Comparison of ENCODE assay signal across 22 mouse cellular contexts in the genomic region with DNA sequence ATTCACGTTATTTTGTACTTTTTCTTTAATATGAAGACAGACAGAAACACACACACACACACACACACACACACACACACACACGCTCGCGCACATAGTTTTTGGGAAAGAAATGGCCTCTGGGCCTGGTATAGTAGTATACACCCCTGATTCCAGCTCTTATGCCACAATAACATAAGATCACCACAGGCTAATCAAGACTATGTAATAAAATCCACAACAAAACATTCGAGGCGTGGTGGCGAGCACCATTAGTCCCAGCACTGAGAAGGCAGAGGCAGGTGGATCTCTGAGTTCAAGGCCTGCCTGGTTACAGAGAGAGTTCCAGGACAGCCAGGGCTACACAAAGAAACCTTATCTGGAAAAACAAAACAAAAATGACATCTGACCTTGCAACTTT. TPM values are rescaled to one million over a fixed set of nuclear protein-coding genes. Genes with fewer than 3 reads are reported as not detected.
DNase-seq lines count a peak whose midpoint lies in the region; ATAC-seq and TF ChIP-seq lines count a peak whose summit lies in the region.
"Had no signal": no experiment of that assay in that cellular context is flagged by ENCODE, and none has a peak within 500 bp of the region (broad histone marks: within the 10 kb centered on the region; RNA-seq: fewer than 3 reads in every experiment).

No protein-coding gene starts in this region.

- no peak overlapping the region for H3K4me2 ChIP-seq in heart, embryonic 13.5 days
- no peak overlapping the region for H3K4me2 ChIP-seq in stomach, postnatal 0 days (replicated peaks; ENCODE audit: low read depth)
- H3K4me2 ChIP-seq: forebrain, embryonic 13.5 days; hindbrain, embryonic 12.5 days; liver, embryonic 15.5 days had no signal

- H3K9ac ChIP-seq in heart, embryonic 13.5 days = no peak overlapping the region
- no peak overlapping the region for H3K9ac ChIP-seq in stomach, postnatal 0 days (ENCODE audit: low read length)
- H3K9ac ChIP-seq: forebrain, embryonic 13.5 days; hindbrain, embryonic 12.5 days; liver, embryonic 15.5 days had no signal

- no peaks in the 10 kb centered on the region for H3K9me3 ChIP-seq in heart, embryonic 13.5 days
- H3K9me3 ChIP-seq in stomach, postnatal 0 days (ENCODE audit: control insufficient read depth, low read length) = no peaks in the 10 kb centered on the region
- H3K9me3 ChIP-seq: forebrain, embryonic 13.5 days; hindbrain, embryonic 12.5 days; limb, embryonic 10.5 days; liver, embryonic 15.5 days had no signal

- TF ChIP-seq EP300 in stomach, postnatal 0 days (optimal IDR thresholded peaks at IDR 0.05) = no peak

- peak overlapping the region; percentile 73 for H3K27ac ChIP-seq in heart, embryonic 13.5 days (replicated peaks)
- H3K27ac ChIP-seq in left cerebral cortex, adult 2 months = peak overlapping the region; percentile 61; the same call in 1 of the 2 replicates
- peak overlapping the region; percentile 20; the same call in 1 of the 2 replicates for H3K27ac ChIP-seq in stomach, postnatal 0 days (replicated peaks)
- H3K27ac ChIP-seq: forebrain, embryonic 13.5 days; hindbrain, embryonic 12.5 days; limb, embryonic 10.5 days had no signal

- WGBS in heart, embryonic 13.5 days = 89% methylated on average over 7 of the region's 7 CpGs
- WGBS in stomach, postnatal 0 days = 95% methylated on average over 7 of the region's 7 CpGs

- ATAC-seq in cerebellum, adult (ENCODE audit: insufficient number of reproducible peaks, low FRiP score, low TSS enrichment) = no peak
- no peak for ATAC-seq in heart, embryonic 13.5 days (ENCODE audit: extremely low read depth, insufficient number of reproducible peaks, low FRiP score, low TSS enrichment)
- ATAC-seq in stomach, postnatal 0 days (ENCODE audit: low FRiP score, low TSS enrichment) = no peak
- ATAC-seq: forebrain, embryonic 13.5 days had no signal

- TF ChIP-seq CTCF in left cerebral cortex, adult 2 months (IDR thresholded peaks at IDR 0.05) = no peak
- TF ChIP-seq CTCF in stomach, postnatal 0 days (IDR thresholded peaks at IDR 0.05; ENCODE audit: low read depth) = no peak

- peaks cover 18% of the 10 kb centered on the region for H3K36me3 ChIP-seq in heart, embryonic 13.5 days
- peaks cover 2% of the 10 kb centered on the region; the same call in 1 of the 2 replicates for H3K36me3 ChIP-seq in stomach, postnatal 0 days (ENCODE audit: control insufficient read depth, insufficient read depth, low read length)

- intact Hi-C loops in left cerebral cortex, adult 2 months (cut with DNase I) = loop anchor here (2.0 to 5.0 kb wide), 2 partner anchors 244 to 384 kb away; a partner anchor contains a TSS
- intact Hi-C loops in left cerebral cortex, postnatal 10 days (cut with DNase I) = no loop called here

- peak; percentile 26 for DNase-seq in cerebellum, adult 9-10 months
- no peak for DNase-seq in heart, postnatal 4 days
- no peak for DNase-seq in left cerebral cortex, adult 2 months (ENCODE audit: extremely low spot score in 1 of 2, low spot score in 2 of 2)
- no peak for DNase-seq in left cerebral cortex, postnatal 10 days (ENCODE audit: extremely low spot score in 1 of 2, low spot score in 2 of 2)
- no peak for DNase-seq in stomach, postnatal 0 days (ENCODE audit: low spot score)
- DNase-seq: adrenal gland, postnatal 14 days; cerebellum, adult 8-10 months; kidney, adult 8-10 months; kidney, postnatal 10 days; liver; midbrain, embryonic 14.5 days; thymus, adult 18-20 months; thymus, postnatal 36 days had no signal

- no peaks in the 10 kb centered on the region for H3K27me3 ChIP-seq in heart, embryonic 13.5 days (replicated peaks)
- H3K27me3 ChIP-seq in stomach, postnatal 0 days (ENCODE audit: control insufficient read depth, insufficient read depth, low read length) = no peaks in the 10 kb centered on the region
- H3K27me3 ChIP-seq: forebrain, embryonic 13.5 days; hindbrain, embryonic 12.5 days; liver, embryonic 15.5 days had no signal

- H3K4me3 ChIP-seq in heart, embryonic 13.5 days = no peak overlapping the region
- no peak overlapping the region for H3K4me3 ChIP-seq in left cerebral cortex, adult 2 months
- H3K4me3 ChIP-seq in stomach, postnatal 0 days (ENCODE audit: low read depth, low read length) = no peak overlapping the region
- H3K4me3 ChIP-seq: forebrain, embryonic 13.5 days; hindbrain, embryonic 12.5 days; limb, embryonic 10.5 days; liver, embryonic 15.5 days had no signal

- H3K4me1 ChIP-seq in heart, embryonic 13.5 days = peaks cover 38% of the 10 kb centered on the region
- H3K4me1 ChIP-seq in stomach, postnatal 0 days (replicated peaks; ENCODE audit: control insufficient read depth, insufficient read depth) = 0 out of 2 replicates have a peak, but pooled peaks cover 3% of the 10 kb centered on the region

RNA-seq across cellular contexts. Expression of a gene that starts 1.8 kb away (rescaled TPM):
- 3.0 and 3.2 TPM in 2 replicates for polyA plus RNA-seq in heart, embryonic 13.5 days (2015; fragmentation: Nextera tagmentation; extraction: Ambion mirVana)
- total RNA-seq in heart, postnatal 4 days (2021) = 10 to 100 TPM; 37.3 to 40.5 TPM
- 10 to 100 TPM; 30.9 to 33.7 TPM for total RNA-seq in left cerebral cortex, adult 2 months (2021)
- 10 to 100 TPM; 26.0 to 26.8 TPM for total RNA-seq in left cerebral cortex, postnatal 10 days (2021)
- 2.4 and 2.7 TPM in 2 replicates for polyA plus RNA-seq in stomach, postnatal 0 days (2015; fragmentation: Nextera tagmentation; extraction: Ambion mirVana)

RNA-seq across cellular contexts. Expression of a gene that starts 2.3 kb away (rescaled TPM):
- not detected in 2 replicates for polyA plus RNA-seq in heart, embryonic 13.5 days (2015; fragmentation: Nextera tagmentation; extraction: Ambion mirVana)
- total RNA-seq in heart, postnatal 4 days (2021) = 10 to 100 TPM; 13.4 to 14.3 TPM
- 1 to 10 TPM; 6.3 to 7.1 TPM for total RNA-seq in left cerebral cortex, adult 2 months (2021)
- total RNA-seq in left cerebral cortex, postnatal 10 days (2021) = 1 to 10 TPM; 5.6 to 6.0 TPM
- not detected in 2 replicates for polyA plus RNA-seq in stomach, postnatal 0 days (2015; fragmentation: Nextera tagmentation; extraction: Ambion mirVana)
- polyA plus RNA-seq: embryonic facial prominence, embryonic 14.5 days; forebrain, embryonic 13.5 days; hindbrain, embryonic 12.5 days; limb, embryonic 10.5 days; liver, embryonic 15.5 days; midbrain, embryonic 14.5 days; neural tube, embryonic 11.5 days had no signal

RNA-seq across cellular contexts. Expression of a gene that starts 27.0 kb away (rescaled TPM):
- polyA plus RNA-seq in heart, embryonic 13.5 days (2015; fragmentation: Nextera tagmentation; extraction: Ambion mirVana) = 0.24 and 0.39 TPM in 2 replicates
- under 1 TPM; 0.41 TPM for total RNA-seq in heart, postnatal 4 days (2021)
- under 1 TPM in 1 of 2 experiments, not detected in 1; 0.65 TPM for total RNA-seq in left cerebral cortex, adult 2 months (2021)
- total RNA-seq in left cerebral cortex, postnatal 10 days (2021) = under 1 TPM; 0.63 to 0.75 TPM
- 0.16 and 0.38 TPM in 2 replicates for polyA plus RNA-seq in stomach, postnatal 0 days (2015; fragmentation: Nextera tagmentation; extraction: Ambion mirVana)
- total RNA-seq: gastrocnemius, adult 8-10 months had no signal
- polyA plus RNA-seq: forebrain, embryonic 13.5 days; midbrain, embryonic 14.5 days had no signal

RNA-seq across cellular contexts. Expression of a gene that starts 52.9 kb away (rescaled TPM):
- polyA plus RNA-seq in heart, embryonic 13.5 days (2015; fragmentation: Nextera tagmentation; extraction: Ambion mirVana) = 454 and 519 TPM in 2 replicates
- 100 to 1,000 TPM; 144 to 149 TPM for total RNA-seq in heart, postnatal 4 days (2021)
- 10 to 100 TPM; 58.3 to 70.2 TPM for total RNA-seq in left cerebral cortex, adult 2 months (2021)
- 10 to 100 TPM; 81.4 to 91.9 TPM for total RNA-seq in left cerebral cortex, postnatal 10 days (2021)
- polyA plus RNA-seq in stomach, postnatal 0 days (2015; fragmentation: Nextera tagmentation; extraction: Ambion mirVana) = 348 and 359 TPM in 2 replicates

Comparison
In these comparisons a context has a peak if more than half of its experiments do, and no peak if none do; other contexts are left out.
1. H3K27ac ChIP-seq: peak in every context shown above with its lines; median percentile 73 in heart, embryonic 13.5 days; 61 in left cerebral cortex, adult 2 months; 20 in stomach, postnatal 0 days.